Mouse (Mus musculus) right cerebral cortex, postnatal 36 days (tissue): Measurements from ENCODE around the gene Dse.

Source experiments
- DNase-seq, 2 experiments: peaks; one replicate each; pipeline ENCODE4 v3.0.0; 2022; ENCODE audit warnings: low spot score in 2 of 2, mixed read lengths in 1 of 2

Dse gene

GRCm38 (mm10) chr10:34128391-34128790, 79.1 kb downstream of the Dse start:
- DNase-seq, result no peak

DNA sequence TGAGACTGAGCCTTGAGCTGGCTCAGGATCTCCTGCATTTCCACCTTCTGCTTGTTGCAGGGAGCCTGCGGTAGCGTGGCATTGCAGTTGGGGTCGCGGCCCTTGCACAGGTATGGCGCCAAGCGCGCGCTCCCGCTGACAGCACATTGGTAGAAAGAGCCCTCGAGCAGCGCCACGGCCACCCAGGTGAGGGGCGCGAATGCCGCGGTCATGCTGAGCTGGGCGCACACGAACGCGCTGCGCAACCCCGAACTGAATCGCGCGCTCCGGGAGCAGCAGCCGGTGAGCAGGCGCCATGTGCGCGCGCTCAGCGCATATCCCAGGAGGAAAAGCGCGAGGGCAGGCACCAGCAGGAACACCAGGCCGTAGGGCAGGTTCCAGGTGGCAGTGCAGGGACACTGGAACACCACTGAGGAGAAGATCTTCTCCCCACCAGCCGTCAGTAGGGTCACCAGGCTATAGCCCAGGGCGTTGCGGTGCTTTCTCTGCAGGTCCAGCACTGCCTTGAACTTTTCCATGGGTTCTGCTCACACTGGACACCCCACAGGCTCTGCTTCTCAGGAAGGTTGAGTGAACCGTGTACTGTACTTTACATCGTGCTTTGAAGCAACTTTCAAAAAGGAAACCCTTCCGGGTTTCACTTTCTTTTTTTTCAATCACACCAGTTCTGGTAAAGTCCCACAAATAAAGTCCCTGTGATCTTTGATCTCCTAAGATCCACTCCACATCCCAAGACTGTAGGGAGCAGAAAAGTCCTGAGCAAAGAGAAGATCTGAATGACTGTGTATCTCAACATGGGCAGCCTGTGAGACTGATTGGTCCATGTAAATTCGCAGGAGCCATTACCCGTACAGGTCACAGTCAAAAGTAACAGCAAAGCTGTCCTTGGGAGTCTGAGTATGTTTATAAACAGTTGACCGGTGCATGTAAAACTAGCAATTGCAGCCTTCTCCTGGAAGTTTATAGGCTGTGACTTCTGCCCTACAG, 79.8 kb downstream of the Dse start, which contains the start of gene Calhm6:
Gene Calhm6 (minus strand): TSS at position 593 of the 987 bp plus-strand sequence.
- peak in 1 of 2 experiments; percentile 26 for DNase-seq

DNA sequence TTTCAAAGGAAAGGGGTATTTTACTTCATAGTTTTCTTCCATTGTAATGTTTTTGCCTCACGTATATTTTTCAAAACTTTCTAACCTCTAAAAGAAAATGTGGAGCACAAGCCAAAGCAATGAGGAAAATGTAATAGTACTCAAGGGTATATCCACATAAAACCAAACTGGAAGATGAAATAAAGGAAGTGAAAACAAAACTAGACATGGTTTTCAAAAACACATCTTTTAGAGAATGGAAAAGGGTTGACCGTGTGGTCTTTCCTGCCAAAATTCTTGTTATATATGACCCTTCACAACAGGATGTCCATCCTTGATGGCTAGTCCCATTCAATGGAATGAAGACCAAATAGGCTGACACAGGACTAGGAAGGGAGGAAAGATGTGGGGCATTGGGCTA, 89.1 kb downstream of the Dse start:
- DNase-seq, result no peak

- DNase-seq, result no peak
These were observed 89.7 kb downstream of the Dse start for GRCm38 (mm10) chr10:34117770-34118169.

GRCm38 (mm10) chr10:34117131-34117530, 90.4 kb downstream of the Dse start:
- no peak for DNase-seq

DNA sequence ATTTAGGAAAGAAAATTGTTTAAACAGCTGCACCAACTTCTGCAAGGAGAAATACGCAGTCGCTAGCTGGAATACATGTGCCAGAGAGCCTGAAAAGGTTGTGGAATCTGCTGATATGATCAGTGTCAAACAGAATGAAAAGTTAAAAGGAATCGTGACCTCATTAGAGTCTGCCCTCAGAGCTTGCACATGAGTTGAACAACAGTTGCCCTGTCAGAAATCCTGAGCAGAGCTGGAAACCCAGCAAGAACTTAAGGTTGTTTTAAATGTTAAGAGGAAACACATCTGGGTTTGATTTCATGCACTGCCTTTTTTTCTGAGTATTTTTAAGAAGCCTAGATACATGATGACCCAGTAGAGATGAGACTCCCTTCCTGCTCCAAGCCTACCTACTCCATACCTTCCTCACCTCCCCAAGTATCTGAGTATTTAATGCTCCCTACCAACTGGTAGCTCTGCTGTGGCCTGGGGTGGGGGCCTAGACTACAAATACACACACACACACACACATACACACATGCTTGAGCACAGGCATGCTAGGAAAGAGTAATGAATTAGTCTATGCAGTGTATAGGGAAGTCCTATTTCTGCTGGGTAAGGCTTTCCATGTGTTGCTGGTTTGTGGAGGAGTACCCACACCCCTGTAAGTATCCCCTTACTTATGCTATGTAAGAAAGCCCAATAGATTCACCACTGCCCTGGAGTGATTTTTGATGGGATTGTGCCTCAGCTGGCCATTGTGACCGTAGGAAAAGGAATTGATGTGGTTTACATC, 95.4 kb downstream of the Dse start:
- no peak for DNase-seq

DNA sequence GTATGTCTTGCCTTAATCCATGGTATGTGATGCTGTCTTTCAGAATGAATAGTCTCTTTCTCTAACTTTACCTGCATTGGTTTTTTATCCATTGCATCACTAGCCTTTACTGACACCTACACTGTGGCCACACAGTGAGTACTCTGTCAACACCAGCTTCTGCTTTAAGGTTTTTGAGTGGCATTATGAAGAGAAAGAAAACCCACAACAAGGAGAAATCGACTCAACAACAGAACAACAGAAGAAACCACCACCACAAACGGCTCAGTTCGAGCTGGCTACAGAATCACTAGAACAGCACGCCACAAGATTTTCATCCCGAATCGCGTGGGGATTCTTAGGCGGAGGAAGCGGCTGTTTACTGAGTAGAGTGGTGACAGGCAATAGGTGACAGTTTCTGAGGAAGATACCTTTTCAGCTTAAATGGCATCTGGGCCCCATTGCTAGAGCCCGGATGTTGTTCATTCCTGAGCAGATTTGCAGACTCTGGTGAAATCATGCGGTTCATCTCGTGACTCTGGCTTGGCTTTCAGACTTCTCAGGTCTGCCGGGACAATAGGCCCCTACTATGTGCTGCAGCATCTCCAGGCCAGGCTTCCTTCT, 96.6 kb downstream of the Dse start:
- no peak for DNase-seq
